Mouse (Mus musculus) urinary bladder, postnatal 25 days (tissue): ENCODE results near the gene Tle6.

Experiments used
- DNase-seq: peaks from one replicate; pipeline ENCODE4 v3.0.0; 2022; ENCODE audit warnings: low spot score

Tle6 gene

GRCm38 (mm10) chr10:81591846-81592245 lies 9.0 kb downstream of the Tle6 start:
- no peak for DNase-seq

GRCm38 (mm10) chr10:81588739-81589138 lies 12.1 kb downstream of the Tle6 start:
- DNase-seq: no peak

GRCm38 (mm10) chr10:81583347-81583746 lies 17.5 kb downstream of the Tle6 start:
- DNase-seq: no peak

- no peak for DNase-seq
Measured at GRCm38 (mm10) chr10:81580441-81581070, 20.3 kb downstream of the Tle6 start.

GRCm38 (mm10) chr10:81579967-81580366 lies 20.9 kb downstream of the Tle6 start:
- DNase-seq: no peak

- DNase-seq: no peak
Measured at GRCm38 (mm10) chr10:81575695-81576094, 25.2 kb downstream of the Tle6 start.

GRCm38 (mm10) chr10:81575208-81575631 lies 25.7 kb downstream of the Tle6 start:
- no peak for DNase-seq

GRCm38 (mm10) chr10:81574081-81575056 lies 26.5 kb downstream of the Tle6 start, which contains the start of gene Tle2:
TSS of gene Tle2 (plus strand) at chr10:81574561.
- no peak for DNase-seq

- DNase-seq: no peak
Measured at GRCm38 (mm10) chr10:81572975-81573374, 27.9 kb downstream of the Tle6 start.

GRCm38 (mm10) chr10:81572133-81572671 lies 28.7 kb downstream of the Tle6 start:
- no peak for DNase-seq

GRCm38 (mm10) chr10:81571501-81571876 lies 29.4 kb downstream of the Tle6 start:
- DNase-seq: peak; percentile 96

GRCm38 (mm10) chr10:81570831-81571500 lies 29.9 kb downstream of the Tle6 start:
- peak; percentile 87 for DNase-seq

GRCm38 (mm10) chr10:81570238-81570800 lies 30.6 kb downstream of the Tle6 start:
- no peak for DNase-seq

- DNase-seq: no peak
Measured at GRCm38 (mm10) chr10:81569507-81570237, 31.2 kb downstream of the Tle6 start.

GRCm38 (mm10) chr10:81568381-81569191 lies 32.3 kb downstream of the Tle6 start:
- no peak for DNase-seq

GRCm38 (mm10) chr10:81565257-81566228 lies 35.3 kb downstream of the Tle6 start:
- DNase-seq: no peak

- no peak for DNase-seq
Measured at GRCm38 (mm10) chr10:81564734-81565133, 36.1 kb downstream of the Tle6 start.

- no peak for DNase-seq
Measured at GRCm38 (mm10) chr10:81564216-81564615, 36.7 kb downstream of the Tle6 start.

GRCm38 (mm10) chr10:81563481-81563880 lies 37.4 kb downstream of the Tle6 start:
- DNase-seq: no peak
